Mouse (Mus musculus): ENCODE results near the gene Spata25. TPM values are rescaled to one million over a fixed set of nuclear protein-coding genes. Genes with fewer than 3 reads are reported as not detected.

Spata25 gene
- polyA plus RNA-seq, 1 experiment from 2014 or later: not detected

DNA sequence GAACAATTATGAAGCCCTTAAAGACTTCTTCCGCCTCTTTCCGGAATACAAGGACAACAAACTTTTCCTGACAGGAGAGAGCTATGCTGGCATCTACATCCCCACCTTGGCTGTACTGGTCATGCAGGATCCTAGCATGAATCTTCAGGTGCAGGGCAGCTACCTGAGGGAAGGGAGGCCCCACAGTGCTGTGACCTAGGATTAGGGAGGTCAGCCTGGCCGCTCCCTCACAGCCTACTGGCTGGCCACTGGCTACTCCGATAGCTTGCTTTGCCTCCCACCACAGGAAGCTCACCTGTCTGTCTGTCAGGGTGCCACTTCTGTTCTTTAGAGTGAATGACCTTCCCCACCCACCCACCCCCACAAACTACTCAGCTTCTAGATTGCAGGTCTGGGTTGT is 6.8 kb upstream of the Spata25 start:
- Histone ChIP-seq H3K9ac (no peak overlapping the region), H3K4me1 (peaks cover 22% of the 10 kb centered on the region), H3K9me3 (no peaks in the 10 kb centered on the region), H3K4me2 (0 out of 2 replicates have a peak overlapping the region, but pooled peaks have one; percentile 98), H3K27me3 (no peaks in the 10 kb centered on the region), H3K27ac (no peak overlapping the region), H3K36me3 (peaks cover 43% of the 10 kb centered on the region), H3K4me3 (peak overlapping the region; percentile 75; the same call in 1 of the 2 replicates)
- 93% methylated on average over 4 of the region's 4 CpGs for WGBS
- no peak for ATAC-seq (ENCODE audit: insufficient number of reproducible peaks, low FRiP score, low TSS enrichment, low read depth)

DNA sequence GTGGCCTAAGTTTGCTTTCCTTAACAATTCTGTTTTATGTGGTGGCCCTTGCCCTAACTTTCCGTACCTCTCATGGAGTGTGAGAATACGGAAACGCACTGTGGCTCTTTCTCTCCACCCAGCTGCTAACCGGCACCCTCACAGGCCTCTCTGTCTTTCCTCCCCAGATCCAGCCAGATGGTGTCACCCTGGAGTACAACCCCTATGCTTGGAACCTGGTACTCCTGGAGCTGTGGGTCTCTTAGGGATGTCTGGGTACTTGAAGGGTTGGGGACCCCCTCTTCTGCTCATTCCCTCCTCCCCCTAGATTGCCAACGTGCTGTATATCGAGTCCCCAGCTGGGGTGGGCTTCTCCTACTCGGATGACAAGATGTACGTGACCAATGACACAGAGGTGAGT is 6.2 kb upstream of the Spata25 start:
- H3K4me1 ChIP-seq: peaks cover 22% of the 10 kb centered on the region
- H3K4me2 ChIP-seq: peak overlapping the region; percentile 98
- H3K4me3 ChIP-seq: peak overlapping the region; percentile 75
- no peak overlapping the region for H3K27ac ChIP-seq
- ATAC-seq (ENCODE audit: insufficient number of reproducible peaks, low FRiP score, low TSS enrichment, low read depth): no peak
- no peaks in the 10 kb centered on the region for H3K27me3 ChIP-seq
- WGBS: 40% methylated on average over 8 of the region's 8 CpGs
- peaks cover 36% of the 10 kb centered on the region for H3K36me3 ChIP-seq
- peak overlapping the region; percentile 82 for H3K9ac ChIP-seq
- no peaks in the 10 kb centered on the region for H3K9me3 ChIP-seq

DNA sequence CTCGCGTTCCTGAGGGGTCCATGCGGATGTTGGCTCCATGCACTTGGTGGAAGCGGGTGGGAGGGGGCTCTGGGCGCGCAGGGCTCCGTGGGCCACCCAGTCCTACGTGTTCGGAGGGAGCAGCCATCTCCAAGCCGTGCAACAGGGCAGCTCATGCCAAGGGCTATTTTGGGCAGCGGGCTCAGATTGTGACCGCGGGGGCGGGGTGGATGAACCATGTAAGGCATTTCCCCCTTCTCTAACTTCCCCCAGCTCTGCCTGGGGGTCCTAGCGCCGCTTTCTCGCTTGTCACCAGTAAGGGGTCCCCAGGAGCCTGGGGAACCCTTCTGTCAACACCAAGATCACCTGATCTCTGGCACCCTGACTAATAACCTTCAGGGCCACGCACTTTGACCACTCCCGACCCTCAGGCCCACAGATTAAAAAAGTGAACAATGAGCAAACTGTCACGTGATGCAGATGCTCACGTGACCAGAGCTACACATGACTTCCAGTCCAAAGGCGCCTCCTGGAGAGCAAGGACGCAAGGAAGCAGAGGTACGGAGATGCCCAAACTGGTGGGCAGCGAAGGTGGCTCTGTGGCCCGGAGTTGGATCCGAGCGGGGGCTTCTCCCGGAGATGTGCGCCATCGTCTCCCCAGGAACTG is 5.1 kb upstream of the Spata25 start, which contains the start of gene Neurl2:
Neurl2 (minus strand) TSS at position 143 of the 646 bp plus-strand sequence.
- WGBS: under 1% methylated on average over 31 of the region's 31 CpGs
- peak; percentile 70; the same call in 1 of the 2 replicates for ATAC-seq (ENCODE audit: insufficient number of reproducible peaks, low FRiP score, low TSS enrichment, low read depth)

DNA sequence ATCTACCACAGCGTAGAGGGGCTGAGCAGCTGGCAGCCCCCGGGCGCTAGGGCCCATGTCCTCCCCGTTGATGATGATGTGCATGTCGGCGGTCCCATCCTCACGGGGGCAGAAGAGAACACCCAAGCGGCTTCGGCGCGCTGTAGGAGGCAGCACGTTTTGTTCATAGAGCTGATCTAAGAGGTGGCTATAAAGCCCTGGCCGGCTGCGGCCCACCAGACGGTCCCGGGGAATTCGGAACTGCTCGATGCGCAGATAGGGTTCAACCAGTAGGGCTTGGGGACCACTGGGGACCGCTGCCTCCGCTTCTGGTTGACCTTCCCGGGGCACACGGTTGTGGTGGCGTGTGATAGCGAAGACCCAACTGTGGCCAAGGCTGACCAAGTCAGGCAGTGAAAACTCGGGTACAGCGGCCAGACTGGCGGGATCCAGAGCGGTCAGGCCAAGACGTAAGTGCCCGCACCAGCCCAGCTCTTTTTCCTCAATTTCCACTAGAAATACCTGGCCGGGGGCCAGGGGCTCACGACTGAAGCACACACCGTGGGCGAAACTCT is 4.5 kb upstream of the Spata25 start, which contains the start of gene Ctsa:
Ctsa (plus strand) TSS at position 126 of the 554 bp plus-strand sequence.
- Histone ChIP-seq H3K4me3 (peak within 1 kb of the TSS; percentile 75), H3K4me1 (peaks cover 22% of the 10 kb centered on the region), H3K9me3 (no peaks in the 10 kb centered on the region), H3K27ac (peak within 1 kb of the TSS; percentile 89), H3K4me2 (peak within 1 kb of the TSS; percentile 98), H3K36me3 (peaks cover 25% of the 10 kb centered on the region), H3K27me3 (no peaks in the 10 kb centered on the region), H3K9ac (peak within 1 kb of the TSS; percentile 82)
- WGBS: under 1% methylated on average over 35 of the region's 35 CpGs
- peak; percentile 37 for ATAC-seq (ENCODE audit: insufficient number of reproducible peaks, low FRiP score, low TSS enrichment, low read depth)

More for the DNA sequence above, 5.1 kb upstream of the Spata25 start, which contains the start of gene Neurl2:
- Histone ChIP-seq H3K4me3 (peak within 1 kb of the TSS; percentile 75), H3K9me3 (no peaks in the 10 kb centered on the region), H3K27me3 (no peaks in the 10 kb centered on the region), H3K9ac (peak within 1 kb of the TSS; percentile 82), H3K4me2 (peak within 1 kb of the TSS; percentile 98), H3K4me1 (peaks cover 22% of the 10 kb centered on the region), H3K27ac (peak within 1 kb of the TSS; percentile 89), H3K36me3 (peaks cover 25% of the 10 kb centered on the region)

DNA sequence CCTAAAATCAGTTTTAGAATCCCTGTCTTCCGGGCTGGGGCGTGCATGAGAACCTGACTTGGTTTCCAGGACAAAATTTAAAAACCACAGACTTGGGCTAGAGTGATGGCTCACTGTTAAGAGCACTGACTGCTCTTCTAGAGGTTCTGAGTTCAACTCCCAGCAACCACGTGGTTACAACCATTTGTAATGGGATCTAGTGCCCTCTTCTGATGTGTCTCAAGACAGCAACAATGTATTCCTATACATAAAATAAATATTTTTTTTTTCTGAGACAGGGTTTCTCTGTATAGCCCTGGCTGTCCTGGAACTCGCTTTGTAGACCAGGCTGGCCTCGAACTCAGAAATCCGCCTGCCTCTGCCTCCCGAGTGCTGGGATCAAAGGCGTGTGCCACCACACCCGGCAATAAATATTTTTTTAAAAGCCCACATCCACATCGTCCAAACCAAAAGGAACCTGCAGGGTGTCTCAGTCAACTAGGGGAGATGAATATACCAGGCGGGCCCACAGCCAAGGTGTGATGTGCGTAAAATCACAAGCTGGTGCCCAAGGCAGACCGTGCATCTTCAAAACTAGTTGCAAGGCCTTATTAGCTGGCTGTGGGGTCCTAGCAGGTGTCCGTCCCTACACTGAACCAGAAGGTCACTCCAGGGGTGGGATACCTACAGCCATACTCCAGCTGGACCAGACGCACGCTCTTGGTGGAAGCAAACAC is 3.9 kb upstream of the Spata25 start:
- peaks cover 22% of the 10 kb centered on the region for H3K4me1 ChIP-seq
- WGBS: 60% methylated on average over 16 of the region's 16 CpGs
- ATAC-seq (ENCODE audit: insufficient number of reproducible peaks, low FRiP score, low TSS enrichment, low read depth): no peak
- H3K4me2 ChIP-seq: peak overlapping the region; percentile 98
- no peaks in the 10 kb centered on the region for H3K9me3 ChIP-seq
- H3K27me3 ChIP-seq: no peaks in the 10 kb centered on the region
- peaks cover 31% of the 10 kb centered on the region for H3K36me3 ChIP-seq
- peak overlapping the region; percentile 82; the same call in 1 of the 2 replicates for H3K9ac ChIP-seq
- peak overlapping the region; percentile 89 for H3K27ac ChIP-seq
- peak overlapping the region; percentile 75 for H3K4me3 ChIP-seq

DNA sequence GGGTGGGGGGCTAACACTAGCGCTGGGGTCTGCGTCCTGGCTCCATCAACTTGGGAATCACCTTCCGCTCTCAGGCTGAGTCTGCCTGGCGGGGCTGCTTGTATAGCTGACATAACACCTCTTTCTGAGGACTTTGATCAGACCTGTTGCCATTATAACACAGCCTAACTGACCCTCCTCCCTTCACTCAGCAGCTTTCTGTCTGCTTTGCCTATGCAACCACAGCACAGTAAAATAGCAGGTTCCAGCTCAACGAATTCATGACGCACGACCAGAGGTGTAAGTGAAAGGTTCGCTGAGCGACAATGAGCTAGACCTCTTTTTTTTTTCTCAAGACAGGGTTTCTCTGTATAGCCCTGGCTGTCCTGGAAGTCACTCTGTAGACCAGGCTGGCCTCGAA is 2.7 kb upstream of the Spata25 start:
- Histone ChIP-seq H3K27ac (no peak overlapping the region), H3K36me3 (peaks cover 33% of the 10 kb centered on the region), H3K9me3 (no peaks in the 10 kb centered on the region), H3K9ac (no peak overlapping the region), H3K4me3 (no peak overlapping the region), H3K4me1 (peaks cover 22% of the 10 kb centered on the region), H3K4me2 (no peak overlapping the region), H3K27me3 (no peaks in the 10 kb centered on the region)
- WGBS: 81% methylated on average over 10 of the region's 10 CpGs
- no peak for ATAC-seq (ENCODE audit: insufficient number of reproducible peaks, low FRiP score, low TSS enrichment, low read depth)

DNA sequence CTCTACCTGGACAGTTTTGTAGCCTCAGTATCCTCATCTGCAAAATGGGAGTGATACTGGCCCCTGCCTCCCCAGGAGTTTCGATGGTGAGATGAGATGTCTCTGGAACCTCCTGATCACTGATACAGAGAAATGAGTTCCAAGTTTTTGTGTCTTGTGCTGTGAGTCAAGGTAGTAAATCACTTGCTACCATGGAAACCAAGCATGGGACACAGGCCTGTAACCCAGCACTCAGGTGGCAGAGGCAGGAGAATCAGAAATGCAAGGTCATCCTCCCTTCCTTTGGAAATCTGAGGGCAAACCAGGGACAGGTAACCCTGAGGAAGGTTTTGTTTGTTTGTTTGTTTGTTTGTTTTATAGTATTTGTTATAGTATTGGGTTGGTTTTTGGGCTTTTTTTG is 753 bp upstream of the Spata25 start:
- peaks cover 39% of the 10 kb centered on the region for H3K36me3 ChIP-seq
- H3K4me3 ChIP-seq: no peak overlapping the region
- no peaks in the 10 kb centered on the region for H3K27me3 ChIP-seq
- H3K9me3 ChIP-seq: no peaks in the 10 kb centered on the region
- peaks cover 13% of the 10 kb centered on the region for H3K4me1 ChIP-seq
- no peak for ATAC-seq (ENCODE audit: insufficient number of reproducible peaks, low FRiP score, low TSS enrichment, low read depth)
- WGBS: 97% methylated on average over 1 of the region's 1 CpGs
- H3K4me2 ChIP-seq: no peak overlapping the region
- no peak overlapping the region for H3K27ac ChIP-seq
- no peak overlapping the region for H3K9ac ChIP-seq

DNA sequence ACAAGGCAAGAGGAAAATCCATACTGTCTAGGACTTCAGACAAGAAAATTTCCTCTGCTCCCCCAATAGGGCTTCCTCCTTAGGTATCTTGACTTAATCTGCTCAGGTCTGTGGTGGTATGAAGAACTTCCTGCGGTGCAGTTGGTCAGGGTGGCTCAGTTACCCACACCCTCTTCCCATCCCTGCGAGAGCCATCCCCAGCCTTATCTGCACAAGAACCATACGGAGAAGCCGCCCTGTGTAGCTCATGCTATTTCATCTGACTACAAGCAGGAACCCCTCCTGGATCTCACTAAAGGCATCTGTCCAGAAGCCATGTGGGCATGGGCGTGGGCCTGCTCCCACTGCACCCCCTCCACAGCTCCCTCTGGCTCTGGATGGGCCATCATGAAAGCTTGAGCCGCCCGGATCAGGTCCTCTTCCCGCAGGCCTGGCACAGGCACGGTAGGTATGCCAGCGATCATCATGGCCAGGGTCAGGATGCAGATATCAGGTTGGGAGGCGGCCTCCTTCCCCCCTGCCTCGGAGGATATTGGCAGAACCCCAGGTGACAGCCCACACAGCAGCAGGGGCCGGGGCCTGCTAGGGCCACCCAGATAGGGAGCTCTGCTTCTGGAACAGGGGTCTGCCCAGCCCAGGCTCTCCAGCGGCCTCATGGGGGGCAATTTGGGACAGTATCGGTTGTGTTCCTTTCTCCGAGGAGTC is 1.0 kb downstream of the Spata25 start:
- H3K36me3 ChIP-seq: peaks cover 39% of the 10 kb centered on the region
- H3K27me3 ChIP-seq: no peaks in the 10 kb centered on the region
- H3K4me3 ChIP-seq: no peak overlapping the region
- no peak for ATAC-seq (ENCODE audit: insufficient number of reproducible peaks, low FRiP score, low TSS enrichment, low read depth)
- H3K27ac ChIP-seq: no peak overlapping the region
- 90% methylated on average over 16 of the region's 16 CpGs for WGBS
- no peaks in the 10 kb centered on the region for H3K9me3 ChIP-seq
- H3K9ac ChIP-seq: no peak overlapping the region
- H3K4me1 ChIP-seq: peaks cover 13% of the 10 kb centered on the region
- no peak overlapping the region for H3K4me2 ChIP-seq

DNA sequence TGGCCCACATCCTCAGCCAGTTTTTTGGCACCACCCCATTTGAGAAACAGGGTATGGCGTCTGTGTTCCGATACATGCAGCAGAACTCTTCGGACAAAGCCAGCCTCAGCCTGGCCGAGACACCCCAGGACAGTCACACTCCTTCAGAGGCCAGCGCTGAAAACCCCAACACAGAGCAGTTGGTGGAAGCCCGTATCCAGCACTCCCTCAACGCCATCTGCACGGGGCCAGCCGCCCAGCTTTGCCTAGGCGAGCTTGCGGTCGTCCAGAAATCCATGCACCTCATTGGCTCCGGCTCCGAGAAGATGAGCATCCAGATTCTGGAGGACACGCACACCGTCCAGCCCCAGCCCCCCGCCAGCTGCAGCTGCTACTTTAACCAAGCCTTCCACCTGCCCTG is 2.8 kb downstream of the Spata25 start:
- Histone ChIP-seq H3K4me2 (no peak overlapping the region), H3K36me3 (peaks cover 50% of the 10 kb centered on the region), H3K4me1 (peaks cover 13% of the 10 kb centered on the region; the same call in 1 of the 2 replicates), H3K9me3 (no peaks in the 10 kb centered on the region), H3K4me3 (no peak overlapping the region), H3K27me3 (no peaks in the 10 kb centered on the region), H3K27ac (no peak overlapping the region), H3K9ac (no peak overlapping the region)
- ATAC-seq (ENCODE audit: insufficient number of reproducible peaks, low FRiP score, low TSS enrichment, low read depth): no peak
- WGBS: 96% methylated on average over 17 of the region's 17 CpGs

DNA sequence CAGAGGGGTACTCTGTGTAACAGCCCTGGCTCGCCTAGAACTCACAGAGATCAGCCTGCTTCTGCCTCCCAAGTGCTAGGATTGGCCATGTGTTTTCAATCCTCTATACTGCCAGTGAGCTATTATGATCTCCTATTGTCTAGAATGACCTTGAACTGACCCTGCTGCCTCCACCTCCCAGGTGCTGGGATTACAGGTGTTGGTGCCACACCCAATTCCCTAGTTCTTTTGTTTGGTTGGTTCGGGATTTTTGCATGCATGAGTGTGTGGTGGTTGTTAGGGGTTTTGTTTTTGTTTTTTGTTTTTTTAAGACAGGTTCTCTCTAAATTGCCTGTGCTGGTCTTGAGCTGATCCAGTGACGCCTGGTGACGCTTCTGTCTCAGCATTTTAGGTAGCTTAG is 4.4 kb downstream of the Spata25 start:
- H3K36me3 ChIP-seq: peaks cover 57% of the 10 kb centered on the region
- H3K4me3 ChIP-seq: no peak overlapping the region
- H3K4me2 ChIP-seq: no peak overlapping the region
- no peaks in the 10 kb centered on the region for H3K9me3 ChIP-seq
- peaks cover 13% of the 10 kb centered on the region; the same call in 1 of the 2 replicates for H3K4me1 ChIP-seq
- ATAC-seq (ENCODE audit: insufficient number of reproducible peaks, low FRiP score, low TSS enrichment, low read depth): no peak
- no peak overlapping the region for H3K27ac ChIP-seq
- no peaks in the 10 kb centered on the region for H3K27me3 ChIP-seq
- 92% methylated on average over 4 of the region's 4 CpGs for WGBS
- no peak overlapping the region for H3K9ac ChIP-seq

DNA sequence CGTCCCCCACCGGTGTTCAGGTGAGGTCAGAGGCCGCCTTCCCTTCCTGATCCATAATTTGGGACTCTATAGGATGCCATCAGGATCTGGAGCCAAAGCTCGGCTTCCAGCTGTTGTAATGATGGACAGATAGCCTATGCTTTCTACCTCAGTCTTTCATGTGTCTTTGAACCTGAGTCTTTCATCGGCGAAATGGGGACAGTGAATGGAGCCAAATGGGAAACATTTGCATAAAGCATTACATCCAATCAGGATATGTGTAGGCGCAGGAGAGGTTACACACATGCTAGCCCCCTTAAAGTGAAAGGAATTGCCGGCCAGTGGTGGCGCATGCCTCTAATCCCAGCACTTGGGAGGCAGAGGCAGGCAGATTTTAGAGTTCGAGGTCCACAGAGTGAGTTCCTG is 5.2 kb downstream of the Spata25 start:
- WGBS: 2% methylated on average over 10 of the region's 10 CpGs
- Histone ChIP-seq H3K27ac (peak overlapping the region; percentile 86), H3K4me2 (peak overlapping the region; percentile 61), H3K4me3 (peak overlapping the region; percentile 84), H3K9ac (peak overlapping the region; percentile 69), H3K4me1 (peaks cover 13% of the 10 kb centered on the region; the same call in 1 of the 2 replicates), H3K27me3 (no peaks in the 10 kb centered on the region), H3K9me3 (no peaks in the 10 kb centered on the region), H3K36me3 (peaks cover 55% of the 10 kb centered on the region)
- peak; percentile 42; the same call in 1 of the 2 replicates for ATAC-seq (ENCODE audit: insufficient number of reproducible peaks, low FRiP score, low TSS enrichment, low read depth)

All from limb, embryonic 15.5 days (tissue).